Mouse (Mus musculus) C2C12 (cell line): ENCODE measurements around the gene Iqcf6.

ENCODE experiments used
- CTCF ChIP-seq: IDR thresholded peaks from one replicate; pipeline ENCODE4 v1.5.1; 2011; ENCODE audit not compliant: control insufficient read depth, insufficient read depth, insufficient read length
- MAX ChIP-seq: IDR thresholded peaks from one replicate; pipeline ENCODE4 v1.6.1; 2011; ENCODE audit warnings: mild to moderate bottlenecking, control low read depth
- MYOD1 ChIP-seq: IDR thresholded peaks from one replicate; pipeline ENCODE4 v1.6.1; 2011; ENCODE audit warnings: low read depth; ENCODE audit not compliant: control insufficient read depth, insufficient read length
- MYOG ChIP-seq: IDR thresholded peaks from one replicate; pipeline ENCODE4 v1.6.1; 2011; ENCODE audit not compliant: control insufficient read depth, insufficient read length; ENCODE audit errors: extremely low read depth
- USF1 ChIP-seq: IDR thresholded peaks from one replicate; pipeline ENCODE4 v1.6.1; 2011; ENCODE audit warnings: low read depth, mild to moderate bottlenecking, control low read depth, moderate library complexity

DNA sequence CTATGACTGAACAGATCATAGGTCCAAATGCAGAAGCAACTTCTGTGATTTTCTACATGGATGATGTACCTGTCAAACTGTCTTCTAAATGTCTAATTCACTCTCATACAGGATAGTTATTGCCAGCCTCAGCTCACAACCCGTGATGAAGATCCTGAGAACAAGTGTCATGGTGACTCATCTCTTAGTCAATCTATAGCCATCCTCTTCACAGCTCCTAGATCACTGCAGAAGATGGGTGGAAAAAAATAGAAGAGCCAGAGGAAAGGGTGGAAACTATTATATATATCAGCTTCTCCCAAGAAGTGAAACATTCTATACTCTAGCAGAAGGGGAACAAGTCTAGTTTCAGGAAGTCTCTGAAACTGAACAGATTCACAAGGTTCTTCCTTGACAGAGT, 43.8 kb upstream of the Iqcf6 start:
- TF ChIP-seq CTCF = no peak
- no peak for TF ChIP-seq MAX
- TF ChIP-seq MYOG = no peak
- no peak for TF ChIP-seq MYOD1
- TF ChIP-seq USF1 = no peak
